Mouse (Mus musculus) CH12.LX (cell line): Measurements from ENCODE around the gene Zfp260. TPM values are rescaled to one million over a fixed set of nuclear protein-coding genes. Genes with fewer than 3 reads are reported as not detected.
A peak's percentile ranks its signal among the peaks of the same experiment; 100 is the strongest.

Experiments used
- DNase-seq: peaks from one replicate; pipeline ENCODE4 v3.0.0-alpha.2; 2013; ENCODE audit errors: extremely low read depth
- H3K27ac ChIP-seq: 2 replicates; pipeline ENCODE4 v1.5.1; 2012; ENCODE audit warnings: low read depth, mild to moderate bottlenecking, control low read depth, moderate library complexity; ENCODE audit not compliant: insufficient read depth
- H3K27me3 ChIP-seq: replicated peaks from 2 replicates; pipeline ENCODE3; 2012; ENCODE audit warnings: inconsistent platforms
- H3K36me3 ChIP-seq, 2 experiments: replicated peaks in 1 of 2; 2 replicates each; pipeline versions ENCODE3 to v1.6.1; 2012; ENCODE audit warnings: inconsistent platforms in 1 of 2, low read length in 1 of 2, mild to moderate bottlenecking in 1 of 2, mixed read lengths in 1 of 2, moderate library complexity in 1 of 2; ENCODE audit not compliant: control insufficient read depth in 1 of 2, insufficient read depth in 1 of 2
- H3K4me1 ChIP-seq, 2 experiments: 2 replicates each; pipeline ENCODE4 v1.6.1; 2012; ENCODE audit warnings: inconsistent platforms in 1 of 2, moderate library complexity in 1 of 2; ENCODE audit not compliant: insufficient read depth in 2 of 2, control insufficient read depth in 1 of 2
- H3K4me2 ChIP-seq: 2 replicates; pipeline ENCODE4 v1.6.1; 2012; ENCODE audit warnings: low read depth, mild to moderate bottlenecking, control low read depth; ENCODE audit not compliant: poor library complexity, insufficient read depth, severe bottlenecking
- H3K4me3 ChIP-seq, 3 experiments: fragments of 150-350 bp in 1 of 3; sonication (generic) in 1 of 3; replicated peaks in 1 of 3; 2 replicates each; pipeline versions ENCODE3 to v1.5.1; 2011 to 2012; ENCODE audit warnings: low read depth in 2 of 3, low read length in 2 of 3, mild to moderate bottlenecking in 2 of 3, moderate library complexity in 2 of 3, control low read depth in 1 of 3, improper control_type of control experiment in 1 of 3, inconsistent platforms in 1 of 3, mixed read lengths in 1 of 3; ENCODE audit not compliant: poor library complexity in 1 of 3
- H3K79me2 ChIP-seq: replicated peaks from 2 replicates; pipeline ENCODE4 v1.6.1; 2012; ENCODE audit warnings: mild to moderate bottlenecking, moderate library complexity; ENCODE audit not compliant: control insufficient read depth, poor library complexity, insufficient read depth, severe bottlenecking; ENCODE audit errors: extremely low read depth
- H3K9ac ChIP-seq: 2 replicates; pipeline ENCODE4 v1.6.1; 2012; ENCODE audit warnings: low read depth, mild to moderate bottlenecking, control low read depth, moderate library complexity; ENCODE audit not compliant: insufficient read depth
- H3K9me3 ChIP-seq: replicated peaks from 2 replicates; pipeline ENCODE3; 2012; ENCODE audit warnings: low read length, inconsistent platforms, mixed read lengths
- BHLHE40 ChIP-seq: IDR thresholded peaks from 2 replicates; pipeline ENCODE4 v1.6.1; 2011; ENCODE audit warnings: mild to moderate bottlenecking, low read depth, low read length, improper control_type of control experiment
- CHD2 ChIP-seq: IDR thresholded peaks from 2 replicates; pipeline ENCODE4 v1.6.1; 2011; ENCODE audit warnings: low read length, improper control_type of control experiment
- CTCF ChIP-seq, 2 experiments: IDR thresholded peaks in 1 of 2; conservative IDR thresholded peaks in 1 of 2; 2 replicates each; pipeline ENCODE4 v1.5.1; 2011 to 2012; ENCODE audit warnings: low read depth in 2 of 2, low read length in 2 of 2, improper control_type of control experiment in 1 of 2, inconsistent platforms in 1 of 2, mild to moderate bottlenecking in 1 of 2, moderate library complexity in 1 of 2
- E2F4 ChIP-seq: IDR thresholded peaks from 2 replicates; pipeline ENCODE4 v1.6.1; 2011; ENCODE audit warnings: low read depth, low read length, improper control_type of control experiment; ENCODE audit not compliant: insufficient replicate concordance
- GABPA ChIP-seq: IDR thresholded peaks from 2 replicates; pipeline ENCODE4 v1.6.1; 2012; ENCODE audit warnings: low read depth, low read length, improper control_type of control experiment, inconsistent platforms; ENCODE audit not compliant: insufficient replicate concordance
- HCFC1 ChIP-seq: IDR thresholded peaks from 2 replicates; pipeline ENCODE4 v1.6.1; 2012; ENCODE audit warnings: low read depth, mild to moderate bottlenecking, inconsistent platforms, low read length, improper control_type of control experiment
- IRF4 ChIP-seq: IDR thresholded peaks from 2 replicates; pipeline ENCODE4 v1.6.1; 2014; ENCODE audit warnings: low read depth, mild to moderate bottlenecking, inconsistent platforms, low read length, improper control_type of control experiment
- JUN ChIP-seq: IDR thresholded peaks from 2 replicates; pipeline ENCODE4 v1.6.1; 2011; ENCODE audit warnings: low read depth, mild to moderate bottlenecking, low read length, improper control_type of control experiment, moderate library complexity; ENCODE audit not compliant: insufficient read depth
- JUND ChIP-seq: conservative IDR thresholded peaks from 2 replicates; pipeline ENCODE4 v1.6.1; 2011; ENCODE audit warnings: low read depth, low read length, improper control_type of control experiment
- MAFK ChIP-seq: IDR thresholded peaks from 2 replicates; pipeline ENCODE4 v1.6.1; 2011; ENCODE audit warnings: low read length, improper control_type of control experiment; ENCODE audit not compliant: insufficient replicate concordance
- MAX ChIP-seq: IDR thresholded peaks from 2 replicates; pipeline ENCODE4 v1.6.1; 2011; ENCODE audit warnings: low read length, improper control_type of control experiment
- MAZ ChIP-seq: IDR thresholded peaks from 2 replicates; pipeline ENCODE4 v1.6.1; 2012; ENCODE audit warnings: low read depth, mild to moderate bottlenecking, inconsistent platforms, low read length, improper control_type of control experiment, moderate library complexity
- MEF2A ChIP-seq: IDR thresholded peaks from 2 replicates; pipeline ENCODE4 v1.6.1; 2014; ENCODE audit warnings: low read depth, mild to moderate bottlenecking, inconsistent platforms, low read length, improper control_type of control experiment, borderline replicate concordance
- MXI1 ChIP-seq: IDR thresholded peaks from 2 replicates; pipeline ENCODE4 v1.6.1; 2011; ENCODE audit warnings: mild to moderate bottlenecking, low read depth, low read length, improper control_type of control experiment
- MYC ChIP-seq: IDR thresholded peaks from 2 replicates; pipeline ENCODE4 v1.6.1; 2011; ENCODE audit warnings: low read depth, mild to moderate bottlenecking, improper control_type of control experiment, low read length
- NELFE ChIP-seq: IDR thresholded peaks from 2 replicates; pipeline ENCODE4 v1.6.1; 2011; ENCODE audit warnings: low read depth, low read length, improper control_type of control experiment
- NRF1 ChIP-seq: IDR thresholded peaks from 2 replicates; pipeline ENCODE4 v1.6.1; 2014; ENCODE audit warnings: low read depth, mild to moderate bottlenecking, inconsistent platforms, low read length, improper control_type of control experiment, moderate library complexity
- PAX5 ChIP-seq: IDR thresholded peaks from 2 replicates; pipeline ENCODE4 v1.6.1; 2012; ENCODE audit warnings: low read length, inconsistent platforms, mixed read lengths
- POLR2A ChIP-seq: IDR thresholded peaks from 2 replicates; pipeline ENCODE4 v1.6.1; 2011; ENCODE audit warnings: low read depth, mild to moderate bottlenecking, improper control_type of control experiment, low read length
- POLR2AphosphoS2 ChIP-seq: IDR thresholded peaks from 2 replicates; pipeline ENCODE4 v1.6.1; 2011; ENCODE audit warnings: low read depth, low read length, improper control_type of control experiment
- RAD21 ChIP-seq: IDR thresholded peaks from 2 replicates; pipeline ENCODE4 v1.6.1; 2011; ENCODE audit warnings: low read depth, mild to moderate bottlenecking, low read length, improper control_type of control experiment, moderate library complexity
- RCOR1 ChIP-seq: conservative IDR thresholded peaks from 2 replicates; pipeline ENCODE4 v1.6.1; 2012; ENCODE audit warnings: low read depth, mild to moderate bottlenecking, inconsistent platforms, low read length, improper control_type of control experiment
- SIN3A ChIP-seq: IDR thresholded peaks from 2 replicates; pipeline ENCODE4 v1.6.1; 2012; ENCODE audit warnings: low read length, improper control_type of control experiment, inconsistent platforms
- SMC3 ChIP-seq: IDR thresholded peaks from 2 replicates; pipeline ENCODE4 v1.6.1; 2011; ENCODE audit warnings: low read depth, low read length, improper control_type of control experiment
- TBP ChIP-seq: conservative IDR thresholded peaks from 2 replicates; pipeline ENCODE4 v1.6.1; 2011; ENCODE audit warnings: low read depth, low read length, improper control_type of control experiment
- TCF12 ChIP-seq: IDR thresholded peaks from 2 replicates; pipeline ENCODE4 v1.6.1; 2014; ENCODE audit warnings: low read depth, mild to moderate bottlenecking, inconsistent platforms, low read length, improper control_type of control experiment
- UBTF ChIP-seq: IDR thresholded peaks from 2 replicates; pipeline ENCODE4 v1.6.1; 2012; ENCODE audit warnings: low read depth, mild to moderate bottlenecking, inconsistent platforms, low read length, improper control_type of control experiment, moderate library complexity
- USF1 ChIP-seq: IDR thresholded peaks from 2 replicates; pipeline ENCODE4 v1.6.1; 2014; ENCODE audit warnings: low read depth, mild to moderate bottlenecking, inconsistent platforms, low read length, improper control_type of control experiment
- ZC3H11A ChIP-seq: IDR thresholded peaks from 2 replicates; pipeline ENCODE4 v1.6.1; 2012; ENCODE audit warnings: low read depth, mild to moderate bottlenecking, inconsistent platforms, low read length, improper control_type of control experiment
- ZMIZ1 ChIP-seq: IDR thresholded peaks from 2 replicates; pipeline ENCODE4 v1.6.1; 2012; ENCODE audit warnings: low read depth, mild to moderate bottlenecking, inconsistent platforms, low read length, improper control_type of control experiment
- ZNF384 ChIP-seq: IDR thresholded peaks from 2 replicates; pipeline ENCODE4 v1.6.1; 2012; ENCODE audit warnings: low read depth, low read length, improper control_type of control experiment, inconsistent platforms
- dilution Hi-C: fragments of 300-500 bp; cut with MboI; formaldehyde crosslinking; loops from 2 replicates; pipeline ENCODE4 v1.14.3; 2020; ENCODE audit warnings: low sequenced_read_pairs; ENCODE audit not compliant: extremely low pct_unique_long_range_greater_than_20kb, extremely low pct_ligation_motif_present
- in situ Hi-C: fragments of 300-500 bp; cut with MboI; formaldehyde crosslinking; loops from 3 replicates; pipeline ENCODE4 v1.14.3; 2019; ENCODE audit warnings: low sequenced_read_pairs, low pct_ligation_motif_present, low pct_unique_long_range_greater_than_20kb, mixed read lengths
- polyA plus RNA-seq: library from polyadenylated mRNA; unstranded; fragments of >175 nt; gene quantifications from 2 replicates; pipeline ENCODE4 v1.2.1, GENCODE M21; 2012; ENCODE audit warnings: low read depth; ENCODE audit not compliant: insufficient read length
- total RNA-seq, 2 experiments: library from RNA; depleted of rRNA; stranded (reverse); fragments of 300-350 nt in 1 of 2; fragments of >200 nt in 1 of 2; gene quantifications; 2 replicates each; pipeline ENCODE4 v1.2.3; 2012 to 2014

The Zfp260 gene
- total and polyA plus RNA-seq, 3 experiments, result 11.1 to 19.6 (median 11.5) TPM

- in situ Hi-C loops, result no loop called here
Measured at GRCm38 (mm10) chr7:30121308-30122187, 27.0 kb downstream of the Zfp260 start, which contains the start of gene Zfp382. Gene Zfp382, plus strand, starts transcription at chr7:30121942.

GRCm38 (mm10) chr7:30122188-30122530, 27.6 kb downstream of the Zfp260 start:
- Histone ChIP-seq H3K27ac (no peak overlapping the region), H3K9me3 (peaks cover 5% of the 10 kb centered on the region), H3K27me3 (no peaks in the 10 kb centered on the region), H3K9ac (peak overlapping the region; percentile 50), H3K79me2 (peaks cover 6% of the 10 kb centered on the region), H3K36me3 (peaks cover under 1 to 20% of the 10 kb centered on the region in 2 experiments), H3K4me1 (peaks cover 0 to 10% of the 10 kb centered on the region in 2 experiments; a peak in 2 of 4 replicates), H3K4me2 (peak overlapping the region; percentile 44), H3K4me3 (peak overlapping the region; percentile 64 to 83 (median 77))
- DNase-seq, result no peak
- in situ Hi-C loops (no loop called here), dilution Hi-C loops (no loop called here)
- TF ChIP-seq ZC3H11A (no peak), BHLHE40 (peak; percentile 29), USF1 (no peak), JUND (no peak), SIN3A (no peak; the same call in none of the 2 replicates), ZNF384 (no peak), POLR2AphosphoS2 (no peak), UBTF (no peak), CHD2 (no peak), PAX5 (no peak), MEF2A (0 out of 2 replicates have a peak, but pooled peaks have one; percentile 17), SMC3 (no peak), MAFK (no peak), POLR2A (no peak), MAX (no peak), ZMIZ1 (no peak), GABPA (no peak), E2F4 (no peak), MYC (0 out of 2 replicates have a peak, but pooled peaks have one; percentile 11), TCF12 (no peak), NRF1 (no peak), RAD21 (no peak), MXI1 (peak; percentile 60; the same call in 1 of the 2 replicates), CTCF (conservative IDR thresholded peaks at IDR 0.05 in 1 of 2, IDR thresholded peaks at IDR 0.05 in 1 of 2; ENCODE audit: low read depth in 2 of 2, low read length in 2 of 2) (no peak)

More at GRCm38 (mm10) chr7:30121308-30122187, 27.0 kb downstream of the Zfp260 start, which contains the start of gene Zfp382:
- H3K4me1 ChIP-seq, result peaks cover 0 to 10% of the 10 kb centered on the region in 2 experiments; a peak in 2 of 4 replicates
- H3K36me3 ChIP-seq, result peaks cover 0 to 14% of the 10 kb centered on the region in 2 experiments
- peak; percentile 84 for DNase-seq
- H3K9ac ChIP-seq, result peak within 1 kb of the TSS; percentile 72
- peak within 1 kb of the TSS; percentile 31; the same call in 1 of the 2 replicates for H3K27ac ChIP-seq
- peaks cover 5% of the 10 kb centered on the region for H3K9me3 ChIP-seq
- dilution Hi-C loops, result no loop called here
- peak within 1 kb of the TSS; percentile 76 for H3K4me2 ChIP-seq
- H3K79me2 ChIP-seq, result peaks cover 6% of the 10 kb centered on the region
- peak within 1 kb of the TSS; percentile 64 to 83 (median 77) for H3K4me3 ChIP-seq
- H3K27me3 ChIP-seq, result no peaks in the 10 kb centered on the region
- TF ChIP-seq ZC3H11A (no peak), POLR2AphosphoS2 (peak; percentile 79), CHD2 (peak; percentile 41; the same call in 1 of the 2 replicates), SIN3A (peak; percentile 72), TBP (0 out of 2 replicates have a peak, but pooled peaks have one; percentile 17), IRF4 (peak; percentile 11; the same call in 1 of the 2 replicates), JUN (no peak), TCF12 (peak; percentile 79), UBTF (no peak), PAX5 (no peak), RAD21 (no peak), NELFE (peak; percentile 91), RCOR1 (no peak), ZMIZ1 (peak; percentile 83; the same call in 1 of the 2 replicates), HCFC1 (peak; percentile 44), MAZ (no peak), POLR2A (peak; percentile 94), NRF1 (peak; percentile 84)
